Mouse (Mus musculus) stomach, embryonic 14.5 days (tissue): ENCODE data around the gene Gadd45b. TPM values are rescaled to one million over a fixed set of nuclear protein-coding genes. Genes with fewer than 3 reads are reported as not detected.

Experiments used
- ATAC-seq: fragments of 200-750 bp; cut with Nextera tagmentation; 2 replicates; pipeline ENCODE4 v1.8.0; 2017; ENCODE audit warnings: low read depth, moderate TSS enrichment; ENCODE audit not compliant: insufficient number of reproducible peaks, insufficient read depth, low FRiP score
- H3K27ac ChIP-seq: fragments of 300-500 bp; sonication (generic); 2 replicates; pipeline ENCODE4 v1.5.1; 2014; ENCODE audit warnings: mild to moderate bottlenecking, low read length, moderate library complexity, mixed read lengths
- H3K27me3 ChIP-seq: fragments of 300-500 bp; sonication (generic); 2 replicates; pipeline ENCODE4 v1.6.1; 2014; ENCODE audit warnings: low read length, control low read depth, mixed read lengths; ENCODE audit not compliant: control insufficient read depth, insufficient read depth
- H3K36me3 ChIP-seq: fragments of 300-500 bp; sonication (generic); 2 replicates; pipeline ENCODE4 v1.6.1; 2014; ENCODE audit warnings: mild to moderate bottlenecking, control low read depth, low read length, moderate library complexity, mixed read lengths; ENCODE audit not compliant: control insufficient read depth, insufficient read depth
- H3K4me1 ChIP-seq: fragments of 300-500 bp; sonication (generic); 2 replicates; pipeline ENCODE4 v1.6.1; 2014; ENCODE audit warnings: low read length, control low read depth, mixed read lengths; ENCODE audit not compliant: control insufficient read depth, insufficient read depth
- H3K4me2 ChIP-seq: fragments of 300-500 bp; sonication (generic); replicated peaks from 2 replicates; pipeline ENCODE4 v1.6.1; 2014; ENCODE audit warnings: low read depth, low read length, control low read depth
- H3K4me3 ChIP-seq: fragments of 300-500 bp; sonication (generic); 2 replicates; pipeline ENCODE4 v1.5.1; 2014; ENCODE audit warnings: low read depth, low read length, control low read depth
- H3K9ac ChIP-seq: fragments of 300-500 bp; sonication (generic); replicated peaks from 2 replicates; pipeline ENCODE4 v1.6.1; 2014; ENCODE audit warnings: low read depth, mild to moderate bottlenecking, control low read depth, low read length, moderate library complexity, mixed read lengths
- H3K9me3 ChIP-seq: fragments of 300-500 bp; sonication (generic); 2 replicates; pipeline ENCODE4 v1.6.1; 2016; ENCODE audit warnings: low read depth, low read length, control low read depth; ENCODE audit not compliant: control insufficient read depth
- WGBS: fragments of 180-500 bp; shearing (Covaris S2); extraction: QIAGEN DNeasy Blood & Tissue Kit; methylation state at CpG from one replicate; pipeline ENCODE4 v1.1.7; 2014; 5-methylcytosine and 5-hydroxymethylcytosine counted together
- polyA plus RNA-seq: library from polyadenylated mRNA; unstranded; fragments of >200 nt; fragmentation: Nextera tagmentation; extraction: Ambion mirVana; gene quantifications from 2 replicates; pipeline ENCODE4 v1.2.1, GENCODE M21; 2014

Gene Gadd45b
- polyA plus RNA-seq, 1 experiment from 2014 or later = 16.1 TPM

GRCm38 (mm10) chr10:80915736-80916135, 14.1 kb upstream of the Gadd45b start:
- WGBS = 85% methylated on average over 4 of the region's 4 CpGs

DNA sequence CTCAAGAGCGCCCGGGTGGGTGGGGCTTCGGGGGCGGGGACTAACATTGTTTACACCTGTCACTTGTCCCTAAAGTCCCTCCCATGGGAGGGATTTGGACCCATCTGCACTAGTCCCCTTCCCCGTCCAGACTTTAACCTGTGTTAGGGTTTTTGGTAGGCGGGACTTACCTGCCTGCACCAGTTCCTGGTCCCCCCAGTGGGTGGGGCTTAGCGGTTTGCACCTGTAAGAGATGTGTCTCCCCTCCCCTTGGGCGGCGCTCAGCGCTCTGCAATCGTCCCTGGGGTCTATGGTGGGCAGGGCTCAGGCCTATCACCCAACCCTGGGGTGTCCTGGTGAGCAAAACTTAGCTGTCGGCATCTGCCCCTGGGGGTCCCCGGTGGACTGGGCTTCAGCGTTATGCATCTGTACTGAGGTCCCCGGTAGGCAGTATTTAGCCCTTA, 12.5 kb upstream of the Gadd45b start:
- Histone ChIP-seq H3K27ac (peak overlapping the region; percentile 71; the same call in 1 of the 2 replicates), H3K9me3 (no peaks in the 10 kb centered on the region), H3K4me3 (peak overlapping the region; percentile 95), H3K27me3 (no peaks in the 10 kb centered on the region), H3K4me1 (peaks cover 4% of the 10 kb centered on the region; the same call in 1 of the 2 replicates), H3K4me2 (peak overlapping the region; percentile 89), H3K36me3 (peaks cover 11% of the 10 kb centered on the region; the same call in 1 of the 2 replicates), H3K9ac (peak overlapping the region; percentile 67)
- peak; percentile 51 for ATAC-seq
- WGBS = 1% methylated on average over 15 of the region's 15 CpGs

More at GRCm38 (mm10) chr10:80915736-80916135, 14.1 kb upstream of the Gadd45b start:
- Histone ChIP-seq H3K4me1 (peaks cover 4% of the 10 kb centered on the region; the same call in 1 of the 2 replicates), H3K27me3 (no peaks in the 10 kb centered on the region), H3K9me3 (no peaks in the 10 kb centered on the region), H3K4me2 (no peak overlapping the region), H3K4me3 (no peak overlapping the region), H3K9ac (no peak overlapping the region), H3K27ac (no peak overlapping the region), H3K36me3 (peaks cover 16% of the 10 kb centered on the region; the same call in 1 of the 2 replicates)
- no peak for ATAC-seq

DNA sequence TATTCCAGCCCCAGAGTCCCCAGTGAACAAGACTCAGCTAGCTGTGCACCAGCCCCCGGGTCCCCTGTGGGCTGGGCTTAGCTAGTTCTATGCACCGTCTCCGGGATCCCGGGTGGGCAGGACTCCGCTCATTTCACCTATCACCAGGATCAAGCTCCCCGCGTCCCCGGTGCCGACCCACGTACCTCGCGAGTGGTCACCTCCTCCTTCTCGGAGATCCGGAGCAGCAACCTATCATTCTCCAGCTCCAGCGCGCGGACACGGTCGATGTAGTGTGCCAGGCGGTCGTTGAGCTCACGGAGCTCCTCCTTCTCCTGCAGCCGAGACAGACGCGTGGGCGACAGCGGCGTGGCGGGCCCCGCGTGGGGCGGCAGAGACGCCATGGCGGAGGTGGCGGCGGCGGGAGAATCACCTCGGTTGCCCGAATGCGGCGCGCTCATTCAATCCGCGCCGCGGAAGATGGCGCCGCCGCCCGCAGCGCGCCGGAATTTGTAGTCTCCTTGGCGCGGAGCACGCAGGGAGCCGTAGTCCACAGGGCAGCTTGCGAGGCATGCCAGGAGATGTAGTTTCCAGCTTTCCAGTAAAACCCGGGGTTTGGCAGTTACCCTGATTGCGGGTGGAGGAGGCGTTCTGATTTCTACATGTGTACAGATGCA, 12.0 kb upstream of the Gadd45b start, which contains the start of gene Lmnb2:
Gene Lmnb2, minus strand, starts transcription at position 467 of the 656 bp plus-strand sequence.
- peak within 1 kb of the TSS; percentile 67 for H3K9ac ChIP-seq
- peak within 1 kb of the TSS; percentile 95 for H3K4me3 ChIP-seq
- H3K4me2 ChIP-seq = peak within 1 kb of the TSS; percentile 89
- no peaks in the 10 kb centered on the region for H3K9me3 ChIP-seq
- under 1% methylated on average over 56 of the region's 61 CpGs for WGBS
- H3K36me3 ChIP-seq = peaks cover 11% of the 10 kb centered on the region; the same call in 1 of the 2 replicates
- H3K4me1 ChIP-seq = peaks cover 4% of the 10 kb centered on the region; the same call in 1 of the 2 replicates
- H3K27ac ChIP-seq = peak within 1 kb of the TSS; percentile 71; the same call in 1 of the 2 replicates
- ATAC-seq = peak; percentile 38; the same call in 1 of the 2 replicates
- H3K27me3 ChIP-seq = no peaks in the 10 kb centered on the region

- 5% methylated on average over 16 of the region's 16 CpGs for WGBS
- peak overlapping the region; percentile 9 for H3K4me3 ChIP-seq
- H3K4me1 ChIP-seq = peaks cover 4% of the 10 kb centered on the region; the same call in 1 of the 2 replicates
- H3K9ac ChIP-seq = no peak overlapping the region
- no peaks in the 10 kb centered on the region for H3K9me3 ChIP-seq
- 0 out of 2 replicates have a peak, but pooled peaks have one; percentile 26 for ATAC-seq
- no peaks in the 10 kb centered on the region for H3K36me3 ChIP-seq
- H3K4me2 ChIP-seq = peak overlapping the region; percentile 38
- H3K27ac ChIP-seq = no peak overlapping the region
- no peaks in the 10 kb centered on the region for H3K27me3 ChIP-seq
These were observed 8.0 kb upstream of the Gadd45b start for GRCm38 (mm10) chr10:80921923-80922322.

DNA sequence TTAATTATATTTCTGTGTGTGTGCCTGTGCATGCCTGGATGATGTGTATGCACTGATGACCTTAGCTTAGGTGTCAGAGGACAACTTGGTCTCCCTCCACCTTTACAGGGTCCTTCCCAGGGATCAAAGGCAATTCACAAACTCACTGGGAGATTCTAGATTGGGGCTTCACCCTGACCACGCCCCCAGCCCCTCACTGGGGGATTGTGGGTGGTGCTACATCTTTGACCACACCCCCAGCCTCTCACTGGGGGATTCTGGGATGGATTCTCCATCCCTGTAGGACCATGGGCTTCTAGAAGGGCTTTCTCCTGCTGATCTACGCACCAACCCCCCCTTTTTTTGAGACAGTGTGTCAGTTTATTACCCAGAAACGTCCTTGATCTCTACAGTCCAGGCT, 4.4 kb upstream of the Gadd45b start:
- ATAC-seq = no peak
- no peaks in the 10 kb centered on the region for H3K9me3 ChIP-seq
- H3K4me1 ChIP-seq = peaks cover 11% of the 10 kb centered on the region; the same call in 1 of the 2 replicates
- 41% methylated on average over 3 of the region's 3 CpGs for WGBS
- no peaks in the 10 kb centered on the region for H3K27me3 ChIP-seq
- H3K4me3 ChIP-seq = no peak overlapping the region
- H3K4me2 ChIP-seq = no peak overlapping the region
- H3K27ac ChIP-seq = no peak overlapping the region
- no peak overlapping the region for H3K9ac ChIP-seq
- H3K36me3 ChIP-seq = no peaks in the 10 kb centered on the region

DNA sequence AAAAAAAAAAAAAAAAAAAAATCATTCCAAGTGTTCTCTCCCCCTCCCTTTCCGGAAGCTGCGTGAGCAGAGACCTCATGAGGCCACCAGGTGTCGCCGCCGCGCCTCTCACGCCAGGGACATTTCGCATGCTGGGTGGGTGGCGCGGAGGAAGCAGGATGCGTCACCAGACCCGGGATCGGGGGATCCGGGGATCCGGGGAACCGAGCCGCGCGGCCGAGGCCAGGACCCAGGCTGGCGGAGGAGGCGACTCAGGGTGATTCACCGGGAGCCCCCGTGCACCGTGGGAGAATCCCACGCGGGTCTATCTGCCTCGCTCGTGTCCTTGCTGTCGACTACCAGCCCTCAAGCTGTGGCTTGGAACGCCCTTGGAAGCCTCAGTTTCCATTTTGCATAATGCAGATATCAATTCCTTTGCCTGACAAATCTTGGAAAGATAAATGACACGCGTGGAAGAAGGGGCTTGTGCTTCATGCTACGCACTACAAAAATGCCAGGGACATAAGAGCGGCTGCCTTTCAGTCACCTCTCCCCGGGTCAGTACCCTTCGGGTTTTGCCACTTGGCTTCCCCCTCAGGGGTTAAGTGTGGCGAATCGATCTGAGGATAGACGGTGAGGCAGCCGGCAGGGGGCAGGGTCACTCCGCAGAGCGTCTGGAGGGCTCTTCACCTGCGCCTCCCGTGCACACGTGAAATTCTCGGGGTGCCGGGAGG, 1.1 kb upstream of the Gadd45b start:
- Histone ChIP-seq H3K4me1 (peaks cover 41% of the 10 kb centered on the region), H3K9ac (peak overlapping the region; percentile 64), H3K4me3 (peak overlapping the region; percentile 53), H3K9me3 (no peaks in the 10 kb centered on the region), H3K36me3 (no peaks in the 10 kb centered on the region), H3K27me3 (peaks cover 8% of the 10 kb centered on the region; the same call in 1 of the 2 replicates), H3K4me2 (peak overlapping the region; percentile 93), H3K27ac (peak overlapping the region; percentile 95)
- WGBS = under 1% methylated on average over 48 of the region's 48 CpGs
- ATAC-seq = peak; percentile 8; the same call in 1 of the 2 replicates

DNA sequence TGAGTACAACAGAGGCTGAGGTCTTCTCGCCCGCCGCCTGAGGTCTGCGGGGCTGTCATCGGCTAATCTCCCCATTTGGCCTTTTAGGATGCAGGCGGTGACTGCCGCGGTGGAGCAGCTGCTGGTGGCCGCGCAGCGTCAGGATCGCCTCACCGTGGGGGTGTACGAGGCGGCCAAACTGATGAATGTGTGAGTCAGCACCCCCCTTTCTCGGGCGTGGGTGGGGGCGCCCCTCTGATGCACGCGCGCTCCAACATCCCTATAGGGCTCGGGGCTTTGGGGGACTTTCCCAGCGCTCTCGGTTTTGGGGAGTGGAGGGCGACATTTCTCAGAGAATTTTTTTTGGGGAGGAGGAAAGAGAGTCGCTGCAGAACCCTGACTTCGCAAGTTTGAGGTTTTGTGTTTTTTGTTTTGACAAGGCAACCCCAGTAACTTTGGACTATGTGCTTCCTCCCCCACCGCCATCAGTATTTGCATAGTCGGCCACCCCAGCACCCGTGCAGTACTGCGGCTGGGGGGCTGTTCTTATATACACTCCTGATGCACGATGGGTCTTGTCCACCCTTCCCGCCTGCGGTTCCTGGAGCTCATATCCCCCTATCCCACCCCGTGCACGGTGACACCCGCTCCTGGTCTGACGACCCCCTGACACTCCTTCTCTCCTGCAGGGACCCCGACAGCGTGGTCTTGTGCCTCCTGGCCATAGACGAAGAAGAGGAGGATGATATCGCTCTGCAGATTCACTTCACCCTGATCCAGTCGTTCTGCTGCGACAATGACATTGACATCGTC, 684 bp downstream of the Gadd45b start:
- H3K4me2 ChIP-seq = peak overlapping the region; percentile 94
- ATAC-seq = no peak
- peak overlapping the region; percentile 67 for H3K9ac ChIP-seq
- H3K27ac ChIP-seq = no peak overlapping the region
- H3K9me3 ChIP-seq = no peaks in the 10 kb centered on the region
- H3K36me3 ChIP-seq = no peaks in the 10 kb centered on the region
- H3K4me1 ChIP-seq = peaks cover 43% of the 10 kb centered on the region
- H3K4me3 ChIP-seq = peak overlapping the region; percentile 55
- H3K27me3 ChIP-seq = peaks cover 8% of the 10 kb centered on the region; the same call in 1 of the 2 replicates
- WGBS = 1% methylated on average over 43 of the region's 45 CpGs
